Mouse (Mus musculus) megakaryocyte progenitor cell, adult 5-6 weeks (primary cell): ENCODE results near the gene Rasgrp2. TPM values are rescaled to one million over a fixed set of nuclear protein-coding genes. Genes with fewer than 3 reads are reported as not detected.

Experiments used
- ATAC-seq: replicated peaks from 2 replicates; pipeline ENCODE4 v1.8.0; 2016; ENCODE audit warnings: mild to moderate bottlenecking, moderate TSS enrichment, inconsistent platforms; ENCODE audit not compliant: poor library complexity
- total RNA-seq, 2 experiments: library from RNA; stranded (forward) in 1 of 2; stranded (reverse) in 1 of 2; fragments of 157-497, 149-512 nt in 1 of 2; fragments of 200-1000 nt in 1 of 2; gene quantifications; 2 replicates each; pipeline versions ENCODE4 v1.2.3 to v1.2.4; 2015 to 2017

Rasgrp2 gene
- total RNA-seq, 2 experiments from 2014 or later, result 223 to 290 TPM

DNA sequence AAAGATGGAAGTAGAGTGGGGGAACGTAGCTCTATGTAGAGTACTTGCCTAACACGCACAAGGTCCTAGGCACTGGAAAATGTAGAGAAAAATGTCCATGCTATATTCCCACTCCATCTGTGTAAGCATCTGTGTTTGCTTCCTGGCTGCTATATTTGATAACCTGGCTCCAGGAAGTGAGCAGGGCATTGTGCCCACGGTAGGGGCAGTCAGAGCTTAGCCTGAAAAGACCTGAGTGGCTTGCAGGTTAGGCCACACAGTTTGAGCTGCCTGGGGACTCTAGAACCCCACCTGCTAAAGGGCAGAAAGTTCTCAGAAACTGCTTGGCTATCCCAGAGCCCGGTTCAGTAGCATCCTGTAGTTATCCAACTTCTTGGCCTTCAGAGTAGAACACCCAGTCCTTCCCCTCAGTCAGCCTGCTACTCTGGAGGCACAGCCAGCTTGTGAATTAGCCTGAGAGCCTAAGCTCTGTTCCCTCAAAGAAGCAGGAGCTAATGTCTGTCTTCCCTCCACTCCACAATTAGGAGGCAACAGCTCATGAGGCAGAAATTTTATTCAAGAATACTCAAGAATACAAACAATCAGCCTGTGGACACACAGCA lies 16.7 kb upstream of the Rasgrp2 start:
- 0 out of 2 replicates have a peak, but pooled peaks have one; percentile 6 for ATAC-seq

DNA sequence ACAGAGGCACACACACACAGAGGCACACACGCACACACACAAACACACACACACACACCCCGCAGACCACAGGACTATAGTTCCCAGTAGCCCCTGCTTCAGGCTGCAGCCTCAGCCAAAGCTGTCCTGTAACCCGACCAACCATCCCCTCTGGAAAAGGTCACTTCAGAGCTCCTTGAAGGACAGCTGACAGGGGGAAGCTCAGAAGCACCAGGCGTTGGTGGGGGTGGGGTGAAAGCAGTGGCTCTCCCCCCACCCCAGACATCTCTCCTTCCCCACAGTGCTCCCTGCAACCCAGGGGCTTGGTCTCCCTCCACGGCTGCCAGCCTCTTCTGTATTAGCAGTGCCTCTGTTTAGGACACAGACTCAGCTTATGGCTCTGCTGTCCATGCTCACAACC lies 15.7 kb upstream of the Rasgrp2 start:
- ATAC-seq, result no peak

DNA sequence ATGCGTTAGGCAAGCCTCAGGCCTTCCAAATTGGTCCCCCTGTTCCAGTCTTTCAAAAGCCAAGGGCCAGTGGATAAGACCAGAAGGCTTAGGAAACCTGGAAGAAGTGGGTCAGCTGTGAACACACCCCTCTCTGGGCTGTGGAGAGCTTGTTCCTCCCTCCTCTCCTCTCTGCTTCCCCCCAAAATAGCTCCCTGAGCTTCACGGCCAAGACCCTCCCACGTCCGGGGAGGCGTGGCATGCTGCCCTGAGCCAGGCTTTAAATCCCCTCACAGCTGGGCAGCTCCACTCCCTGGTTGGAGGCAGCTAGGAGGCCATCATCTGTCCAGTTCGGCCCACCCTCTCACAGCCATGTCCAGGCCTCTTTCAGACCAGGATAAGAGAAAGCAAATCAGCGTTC lies 15.0 kb upstream of the Rasgrp2 start, which contains the start of gene Pygm:
TSS of gene Pygm (plus strand) at position 272 of the 400 bp plus-strand sequence.
- peak; percentile 45 for ATAC-seq

DNA sequence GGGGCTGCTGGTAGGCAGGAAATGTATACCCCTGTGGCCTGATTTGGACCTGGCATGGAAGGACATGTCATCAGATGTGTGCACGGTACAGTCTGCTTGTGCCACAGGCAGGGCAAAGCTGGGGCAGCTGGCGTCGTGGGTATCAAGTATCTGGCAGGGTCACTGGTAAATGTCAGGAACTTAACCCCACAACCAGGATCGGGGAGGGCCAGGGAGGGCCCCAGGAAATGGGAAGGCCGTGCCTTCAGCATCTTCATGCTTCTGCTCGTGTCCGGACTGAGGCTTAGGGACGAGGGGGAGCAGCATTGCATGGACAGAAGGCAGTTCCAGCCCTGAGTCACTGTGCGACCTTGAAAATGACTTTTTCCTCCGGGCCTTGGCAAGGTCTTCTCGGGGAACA lies 14.2 kb upstream of the Rasgrp2 start:
- ATAC-seq, result no peak

DNA sequence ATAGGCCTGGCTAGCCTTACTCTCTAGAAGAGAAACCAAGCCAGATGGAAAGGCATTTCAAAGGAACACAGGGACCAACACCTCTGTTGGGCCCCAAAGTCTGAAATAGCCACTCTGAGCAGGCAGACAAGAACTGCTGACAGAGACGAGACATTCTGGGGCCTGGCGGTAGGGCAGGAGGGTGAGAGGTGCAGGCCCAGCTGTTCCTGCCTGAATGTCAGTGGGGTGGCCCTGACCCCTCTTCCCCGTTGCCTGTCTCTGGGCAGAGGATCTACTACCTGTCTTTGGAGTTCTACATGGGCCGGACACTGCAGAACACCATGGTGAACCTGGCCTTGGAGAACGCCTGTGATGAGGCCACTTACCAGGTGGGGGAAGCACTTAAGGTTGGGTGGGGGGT lies 13.7 kb upstream of the Rasgrp2 start:
- no peak for ATAC-seq

DNA sequence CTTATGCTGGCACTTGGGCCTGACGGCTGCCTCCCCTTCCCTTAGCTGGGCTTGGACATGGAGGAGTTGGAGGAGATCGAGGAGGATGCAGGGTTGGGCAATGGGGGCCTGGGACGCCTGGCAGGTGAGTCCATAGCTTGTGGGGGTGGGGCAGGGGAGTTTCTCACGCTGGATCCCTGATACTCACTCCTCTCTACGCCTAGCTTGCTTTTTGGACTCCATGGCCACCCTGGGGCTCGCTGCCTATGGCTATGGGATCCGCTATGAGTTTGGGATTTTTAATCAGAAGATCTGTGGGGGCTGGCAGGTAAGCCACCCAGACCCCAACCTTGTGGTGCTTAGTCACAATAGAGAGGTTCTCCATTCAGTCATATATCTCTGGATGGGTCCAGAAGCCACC lies 13.3 kb upstream of the Rasgrp2 start:
- no peak for ATAC-seq

DNA sequence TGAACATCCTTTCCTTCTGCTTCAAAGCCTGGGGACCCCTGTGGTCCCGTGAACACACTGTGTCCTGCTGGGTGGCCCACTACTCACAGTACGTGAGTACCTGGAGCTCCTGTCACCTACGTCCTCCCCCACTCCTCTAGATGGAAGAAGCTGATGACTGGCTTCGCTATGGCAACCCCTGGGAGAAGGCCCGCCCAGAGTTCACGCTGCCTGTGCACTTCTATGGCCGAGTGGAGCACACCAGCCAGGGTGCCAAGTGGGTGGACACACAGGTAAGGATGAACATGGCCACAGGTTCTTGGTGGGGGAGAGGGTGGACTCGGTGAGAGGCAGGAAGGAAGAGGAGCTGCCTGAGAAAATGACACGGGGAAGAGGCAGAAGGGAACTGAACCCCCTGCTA lies 12.9 kb upstream of the Rasgrp2 start:
- no peak for ATAC-seq

DNA sequence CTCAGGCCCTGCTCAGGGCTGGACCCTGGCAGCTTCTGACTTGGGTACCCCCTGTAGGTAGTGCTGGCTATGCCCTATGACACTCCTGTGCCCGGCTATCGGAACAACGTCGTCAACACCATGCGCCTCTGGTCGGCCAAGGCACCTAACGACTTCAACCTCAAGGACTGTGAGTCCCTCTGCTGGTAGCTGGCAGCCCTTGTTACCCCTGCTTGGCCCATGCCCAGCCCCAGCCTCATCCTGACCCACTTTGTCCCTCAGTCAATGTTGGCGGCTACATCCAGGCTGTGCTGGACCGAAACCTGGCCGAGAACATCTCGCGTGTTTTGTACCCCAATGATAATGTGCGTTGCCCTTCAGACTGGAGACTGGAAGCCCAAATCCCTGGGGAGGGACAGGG lies 11.1 kb upstream of the Rasgrp2 start:
- ATAC-seq, result peak; percentile 29; the same call in 1 of the 2 replicates

DNA sequence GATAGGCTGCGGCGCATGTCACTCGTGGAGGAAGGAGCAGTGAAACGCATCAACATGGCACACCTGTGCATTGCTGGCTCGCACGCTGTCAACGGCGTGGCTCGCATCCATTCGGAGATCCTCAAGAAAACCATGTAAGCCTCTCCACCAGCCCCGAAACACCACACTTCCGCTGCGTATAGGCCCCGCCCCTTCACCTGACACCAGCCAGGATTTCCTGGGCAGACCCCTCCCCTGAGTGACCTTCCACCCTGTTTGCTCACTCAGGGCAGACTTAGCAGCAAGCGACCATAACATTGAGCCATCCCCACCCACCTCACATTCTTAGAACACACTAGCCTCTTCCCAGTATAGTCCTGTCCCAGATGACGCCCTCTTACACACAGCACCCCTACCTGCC lies 9.3 kb upstream of the Rasgrp2 start:
- peak; percentile 26; the same call in 1 of the 2 replicates for ATAC-seq

DNA sequence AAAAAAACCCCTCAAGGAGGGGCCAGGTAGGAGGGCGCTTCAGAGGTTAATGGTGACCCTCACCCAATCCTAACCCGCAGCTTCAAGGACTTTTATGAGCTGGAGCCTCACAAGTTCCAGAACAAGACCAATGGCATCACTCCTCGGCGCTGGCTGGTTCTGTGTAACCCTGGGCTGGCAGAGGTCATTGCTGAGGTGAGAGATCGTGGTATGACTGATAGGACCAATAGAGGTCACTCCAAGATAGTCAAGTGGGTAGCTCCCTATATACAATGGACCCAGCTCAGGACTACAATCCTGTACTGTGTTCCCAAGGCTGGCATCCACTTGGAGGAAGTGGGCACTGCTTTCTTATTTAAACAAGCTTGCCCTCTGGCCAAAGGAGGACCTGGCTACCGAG lies 8.9 kb upstream of the Rasgrp2 start:
- no peak for ATAC-seq

DNA sequence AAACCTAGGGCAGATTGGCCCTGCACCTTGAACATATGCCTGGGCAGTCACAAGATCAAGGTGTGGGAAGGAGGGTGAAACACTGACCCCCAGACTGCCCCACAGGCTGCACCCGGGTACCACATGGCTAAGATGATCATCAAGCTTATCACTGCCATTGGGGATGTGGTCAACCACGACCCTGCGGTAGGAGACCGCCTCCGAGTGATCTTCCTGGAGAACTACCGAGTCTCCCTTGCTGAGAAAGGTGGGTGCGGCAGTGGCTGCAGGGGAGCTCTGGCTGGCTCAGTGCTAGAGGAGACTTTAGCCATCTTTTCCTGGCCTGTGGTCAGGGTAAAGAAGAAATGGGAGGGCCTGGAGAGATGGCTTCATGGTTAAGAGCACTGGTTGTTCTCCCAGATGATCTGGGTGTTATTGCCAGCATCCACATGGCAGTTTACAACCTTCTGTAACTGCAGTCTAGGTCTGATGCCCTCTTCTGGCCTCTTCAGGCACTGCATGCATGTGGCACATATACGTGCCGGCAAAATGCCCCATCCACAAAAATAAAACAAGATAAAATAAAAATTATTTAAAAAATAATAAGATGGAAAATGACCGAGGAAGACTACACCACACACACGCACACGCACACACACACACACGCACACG lies 6.3 kb upstream of the Rasgrp2 start:
- peak; percentile 42 for ATAC-seq

DNA sequence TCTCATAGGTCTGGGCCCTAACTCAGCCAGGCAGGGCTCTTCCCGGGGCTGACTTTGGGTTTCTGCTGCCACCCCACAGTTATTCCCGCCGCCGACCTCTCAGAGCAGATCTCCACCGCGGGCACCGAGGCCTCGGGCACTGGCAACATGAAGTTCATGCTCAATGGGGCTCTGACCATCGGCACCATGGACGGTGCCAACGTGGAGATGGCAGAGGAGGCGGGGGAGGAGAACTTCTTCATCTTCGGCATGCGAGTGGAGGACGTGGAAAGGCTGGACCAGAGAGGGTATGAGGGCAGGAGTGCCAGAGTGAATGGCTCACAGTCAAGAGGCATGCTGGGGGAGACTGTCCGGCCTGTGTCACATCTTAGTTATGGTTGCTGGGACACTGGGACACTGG lies 5.5 kb upstream of the Rasgrp2 start:
- no peak for ATAC-seq

DNA sequence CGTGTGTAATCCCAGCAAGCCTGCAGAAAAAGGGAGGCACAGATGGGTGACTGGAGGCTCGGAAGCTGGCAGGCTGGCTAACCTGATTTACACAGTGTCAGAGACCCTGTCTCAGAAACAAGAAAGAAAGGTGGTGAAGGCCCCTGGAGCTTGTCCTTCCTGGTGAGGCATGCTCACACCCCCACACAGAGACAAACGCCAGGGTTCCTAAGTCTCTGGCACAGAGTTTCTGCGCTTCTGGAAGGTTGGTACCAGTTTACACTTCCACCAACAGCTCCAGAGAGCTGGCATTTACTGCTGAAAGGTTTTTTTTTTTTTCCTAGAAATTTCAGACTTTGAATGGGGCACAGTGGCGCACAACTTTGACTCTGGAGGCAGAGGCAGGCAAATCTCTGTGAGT lies 2.9 kb upstream of the Rasgrp2 start:
- ATAC-seq, result no peak

DNA sequence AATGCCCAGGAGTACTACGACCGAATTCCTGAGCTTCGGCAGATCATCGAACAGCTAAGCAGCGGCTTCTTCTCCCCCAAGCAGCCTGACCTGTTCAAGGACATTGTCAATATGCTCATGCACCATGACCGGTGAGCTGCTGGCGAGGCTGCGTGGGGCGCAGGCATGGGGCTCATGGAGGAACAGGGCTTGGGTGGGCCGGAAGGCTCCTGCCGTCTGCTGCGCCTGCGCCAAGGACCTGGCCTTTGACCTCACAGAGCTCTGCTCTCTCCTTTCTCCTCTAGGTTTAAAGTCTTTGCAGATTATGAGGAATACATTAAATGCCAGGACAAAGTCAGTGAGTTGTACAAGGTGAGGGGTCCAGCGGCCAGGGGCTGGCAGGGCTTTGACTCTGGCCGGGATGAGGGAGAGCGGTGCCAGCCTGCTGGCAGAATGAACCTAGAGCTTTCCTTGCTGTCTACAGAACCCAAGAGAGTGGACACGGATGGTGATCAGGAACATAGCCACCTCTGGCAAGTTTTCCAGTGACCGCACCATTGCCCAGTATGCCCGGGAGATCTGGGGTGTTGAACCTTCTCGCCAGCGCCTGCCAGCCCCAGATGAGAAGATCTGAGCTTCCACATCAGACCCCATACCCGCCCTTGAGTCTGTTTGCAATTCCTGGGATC lies 1.4 kb upstream of the Rasgrp2 start:
- ATAC-seq, result no peak

DNA sequence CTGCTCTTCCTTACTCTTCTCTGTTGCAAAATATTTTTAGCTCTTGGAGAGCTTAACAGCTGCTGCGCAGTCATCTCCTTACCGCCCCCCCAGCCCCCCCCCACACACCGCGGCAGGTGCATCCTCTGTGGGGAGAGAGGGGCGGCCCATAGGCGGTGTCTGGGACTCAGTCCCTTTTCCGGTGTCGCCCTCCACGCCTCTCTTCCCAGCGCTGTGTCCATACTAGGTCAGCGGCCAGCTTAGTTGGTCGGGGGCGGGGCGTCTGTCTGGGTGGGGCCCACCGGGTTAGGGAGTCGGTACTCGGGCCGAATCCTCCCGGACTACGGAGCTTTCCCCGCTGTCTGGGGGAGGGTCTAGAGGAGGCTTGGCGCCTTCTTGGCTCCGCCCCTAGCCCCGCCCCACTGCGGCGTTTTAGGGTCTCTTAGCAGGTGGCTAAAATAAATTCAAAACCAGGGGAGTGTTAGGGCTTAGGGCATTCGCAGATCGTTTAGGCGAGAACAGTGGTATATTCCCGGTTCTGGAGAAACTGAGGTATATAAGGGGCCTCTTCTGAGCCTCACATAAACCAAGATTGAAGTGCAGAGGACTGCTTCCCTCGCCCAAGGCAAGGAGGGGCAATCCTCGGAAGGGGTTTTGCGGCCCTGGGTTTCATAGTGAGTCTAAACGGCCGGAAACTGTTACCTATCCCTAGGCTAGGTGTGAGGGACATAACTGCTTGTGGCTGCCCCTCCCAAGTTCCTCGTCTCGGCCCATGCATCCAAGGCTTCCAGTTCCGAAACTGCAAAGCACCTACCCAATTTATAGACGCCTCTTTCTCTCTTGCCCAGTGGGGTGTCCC lies 474 bp upstream of the Rasgrp2 start:
- peak; percentile 36 for ATAC-seq

DNA sequence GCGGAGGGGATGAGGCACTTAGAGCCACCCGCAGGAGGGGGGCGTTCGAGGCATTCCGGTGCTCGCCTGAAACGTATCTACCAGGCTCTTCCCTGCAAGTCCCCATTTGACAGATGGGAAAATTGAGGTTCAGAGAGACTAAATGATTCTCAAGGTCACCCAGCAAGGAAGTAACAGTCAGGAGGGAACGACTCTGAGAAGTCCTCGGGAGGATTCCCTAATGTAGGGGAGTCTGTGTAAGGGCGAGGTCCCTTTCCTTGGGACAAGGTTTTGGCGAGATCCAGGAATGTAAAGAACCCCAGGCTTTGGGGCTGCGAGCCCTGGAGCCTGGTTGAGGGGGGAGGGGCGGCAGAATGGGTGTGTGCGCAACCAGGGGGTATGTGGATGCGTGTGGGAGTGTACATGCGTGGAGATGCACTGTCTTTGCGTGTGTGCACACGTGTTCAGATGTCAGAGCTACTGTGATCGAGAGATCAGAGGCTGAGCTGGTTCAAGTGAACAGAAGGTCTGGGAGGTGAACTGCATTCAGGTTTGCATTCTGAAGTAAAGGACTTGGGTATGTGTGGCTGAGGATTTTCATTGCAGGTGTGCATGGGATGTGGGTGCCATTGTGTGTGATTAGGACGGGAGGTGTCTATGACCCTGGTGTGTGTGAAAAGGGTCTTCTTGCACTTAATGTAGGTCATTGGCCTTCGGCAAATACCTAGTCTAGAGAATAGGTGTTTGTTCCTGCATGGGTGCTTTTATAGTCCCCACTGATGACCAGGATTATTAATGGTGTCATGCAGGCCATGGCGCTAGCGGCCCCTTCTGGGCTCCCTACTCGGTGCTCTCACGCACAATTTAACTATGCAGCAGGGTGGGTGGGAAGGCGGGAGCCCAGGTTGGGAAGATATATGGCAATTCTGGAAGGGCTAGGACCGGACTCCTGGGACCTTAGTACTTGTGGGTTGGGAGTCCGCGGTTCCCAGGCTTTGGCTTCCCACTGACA lies 1.3 kb downstream of the Rasgrp2 start:
- no peak for ATAC-seq

DNA sequence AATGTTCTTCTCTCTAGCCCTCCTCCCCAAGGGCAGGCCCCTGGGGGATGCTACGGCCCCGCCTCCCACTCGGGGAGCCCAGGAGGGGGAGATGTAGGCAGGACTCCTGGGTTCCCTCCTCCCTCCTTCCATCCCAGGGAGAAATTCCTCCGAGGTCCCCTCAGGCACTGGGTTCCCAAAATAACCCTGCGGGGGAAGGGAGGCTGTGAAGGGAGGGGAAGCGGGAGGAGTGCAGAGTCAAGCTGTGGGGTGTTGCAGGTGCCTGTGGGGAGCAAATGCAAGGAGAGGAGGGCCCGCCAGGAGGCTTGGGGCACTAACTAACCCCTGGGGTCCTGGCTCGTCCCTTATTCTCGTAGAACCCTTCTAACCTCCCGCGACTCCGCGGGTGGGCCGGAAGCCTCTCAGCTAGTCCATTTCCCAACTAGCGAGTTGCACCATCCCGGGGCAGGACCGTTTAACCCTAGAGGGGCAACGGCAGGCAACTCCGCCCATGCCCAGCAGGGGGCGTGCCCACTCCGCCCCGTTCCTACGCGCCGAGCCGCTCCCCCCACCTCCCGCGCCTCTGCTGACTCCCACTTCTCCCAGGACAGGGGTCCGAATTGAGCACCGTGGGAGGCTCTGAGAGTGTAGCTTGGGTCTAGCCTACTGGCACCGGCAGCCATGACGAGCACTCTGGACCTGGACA lies 2.1 kb downstream of the Rasgrp2 start:
- peak; percentile 71 for ATAC-seq

DNA sequence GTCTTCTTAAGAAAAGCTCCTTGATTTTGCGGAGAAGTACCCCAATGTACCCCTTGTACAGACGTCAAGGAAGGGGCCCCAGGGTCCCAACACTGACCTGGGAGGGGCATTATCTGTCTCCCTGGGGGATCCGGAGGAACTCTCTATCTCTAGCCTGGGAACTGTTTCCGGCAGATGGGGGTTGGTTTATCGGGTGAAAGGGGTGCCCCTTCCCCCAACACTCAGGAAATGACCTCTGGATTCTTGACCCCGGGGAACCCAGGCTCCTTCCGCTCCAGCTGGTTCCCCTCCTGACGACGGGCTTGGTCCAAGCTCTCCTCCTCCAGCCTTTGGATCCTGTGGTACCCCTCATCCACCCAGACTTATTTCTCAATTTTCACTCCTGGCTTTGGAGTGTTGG lies 2.8 kb downstream of the Rasgrp2 start:
- no peak for ATAC-seq

DNA sequence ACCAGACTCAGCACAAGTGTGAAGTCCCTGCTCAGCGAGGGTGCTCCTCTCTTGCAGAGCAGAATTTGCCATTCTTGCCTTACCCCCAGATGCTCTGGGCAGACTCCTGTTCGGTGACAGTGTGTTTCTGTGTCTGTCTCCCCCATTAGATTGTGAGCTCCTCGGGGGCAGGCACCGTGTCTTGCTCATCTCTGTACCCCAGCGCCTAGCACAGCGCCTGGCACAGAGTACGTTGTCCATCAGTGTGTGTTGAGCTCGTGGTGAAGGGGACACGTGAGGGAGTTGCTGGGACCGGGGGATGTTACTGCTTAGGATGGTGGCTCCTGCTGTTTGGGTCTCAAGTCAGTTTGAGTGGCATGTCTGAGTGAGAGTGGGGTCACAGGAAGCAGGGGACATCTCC lies 4.7 kb downstream of the Rasgrp2 start:
- ATAC-seq, result no peak

DNA sequence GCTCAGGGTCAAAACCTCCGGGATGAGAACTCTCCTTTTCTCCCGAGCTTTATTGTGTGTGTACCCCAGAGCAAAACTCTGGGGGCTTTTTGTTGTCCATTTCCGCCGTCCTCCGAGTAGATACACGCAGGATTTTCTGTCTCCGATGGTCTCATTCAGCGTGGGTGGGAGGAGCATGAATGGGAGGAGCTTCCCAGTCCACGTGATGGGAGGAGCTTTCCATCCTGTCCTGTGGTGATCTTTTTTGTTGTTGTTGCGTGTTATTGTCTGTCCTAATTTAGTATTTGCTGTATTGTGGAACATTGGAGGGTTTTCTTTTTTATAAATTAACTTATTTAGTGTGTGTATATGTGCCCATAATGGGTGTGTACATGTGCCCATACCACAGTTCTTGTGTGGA lies 6.3 kb downstream of the Rasgrp2 start:
- no peak for ATAC-seq
